ENCODE assay signal across 10 mouse cellular contexts in the genomic region with DNA sequence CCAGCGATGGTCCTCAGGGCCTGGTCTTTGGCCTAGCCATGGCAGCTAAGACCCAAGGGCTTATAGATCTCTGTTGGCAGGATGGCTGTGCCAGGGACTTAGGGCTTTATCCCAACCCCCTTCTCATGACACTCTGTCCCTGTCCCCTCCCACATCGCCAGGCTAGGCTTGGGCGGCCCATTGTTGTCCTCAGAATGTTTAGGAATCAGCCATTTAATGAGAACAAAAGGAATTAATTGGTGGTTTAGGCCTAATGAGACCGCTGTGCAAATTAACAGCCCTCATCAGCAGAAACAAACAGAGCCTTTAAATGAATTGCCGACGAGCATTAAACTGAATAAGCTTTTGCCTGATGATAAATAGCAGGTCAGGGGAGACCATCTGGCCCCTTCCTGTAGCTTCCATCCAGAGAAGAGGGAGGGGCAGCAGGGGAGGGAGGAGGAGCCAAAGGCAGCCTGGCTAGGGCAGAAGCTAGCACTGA.
DNase-seq lines count a peak whose midpoint lies in the region.
"Had no signal": no experiment of that assay in that cellular context is flagged by ENCODE, and none has a peak within 500 bp of the region (broad histone marks: within the 10 kb centered on the region; RNA-seq: fewer than 3 reads in every experiment).

No protein-coding gene starts in this region.

- peaks cover 42% of the 10 kb centered on the region for H3K4me1 ChIP-seq in hindbrain, embryonic 10.5 days (replicated peaks)

- 28% methylated on average over 6 of the region's 6 CpGs for WGBS in hindbrain, embryonic 10.5 days

- peak; percentile 25 for DNase-seq in lung, postnatal 10 days
- no peak for DNase-seq in lung, postnatal 14 days
- peak; percentile 64 for DNase-seq in hindbrain, embryonic 10.5 days (ENCODE audit: low spot score)
- DNase-seq in mesoderm, embryonic 11.5 days (ENCODE audit: low read depth, low spot score) = peak; percentile 77
- no peak for DNase-seq in heart, postnatal 14 days
- DNase-seq in thymus, postnatal 10 days (ENCODE audit: low spot score in 2 of 2) = no peak
- DNase-seq in frontal cortex, postnatal 36 days (ENCODE audit: low spot score in 2 of 2) = no peak
- DNase-seq in spleen, postnatal 4 days (ENCODE audit: low spot score in 2 of 2) = no peak
- DNase-seq: lung, postnatal 4 days had no signal

- intact Hi-C loops in heart, postnatal 14 days (cut with DNase I) = no loop called here

- H3K27ac ChIP-seq in hindbrain, embryonic 10.5 days = peak overlapping the region; percentile 88
- H3K27ac ChIP-seq: layer of hippocampus, adult 2 months had no signal

- no peaks in the 10 kb centered on the region for H3K36me3 ChIP-seq in hindbrain, embryonic 10.5 days

- peaks cover 15% of the 10 kb centered on the region; the same call in 1 of the 2 replicates for H3K9me3 ChIP-seq in hindbrain, embryonic 10.5 days

- H3K4me3 ChIP-seq in hindbrain, embryonic 10.5 days = no peak overlapping the region
- H3K4me3 ChIP-seq: layer of hippocampus, adult 2 months had no signal

- peaks cover 16% of the 10 kb centered on the region for H3K27me3 ChIP-seq in hindbrain, embryonic 10.5 days (ENCODE audit: insufficient read depth, poor library complexity, severe bottlenecking)

Comparison
In these comparisons a context has a peak if more than half of its experiments do, and no peak if none do; other contexts are left out.
1. DNase-seq: peak in lung, postnatal 10 days (single experiment), hindbrain, embryonic 10.5 days (single experiment) and mesoderm, embryonic 11.5 days (single experiment); none in lung, postnatal 14 days (single experiment), heart, postnatal 14 days (0 of 2), thymus, postnatal 10 days (0 of 2), frontal cortex, postnatal 36 days (0 of 2) and spleen, postnatal 4 days (0 of 2).